Mouse (Mus musculus): ENCODE measurements around the gene Slc35e3. TPM values are rescaled to one million over a fixed set of nuclear protein-coding genes. Genes with fewer than 3 reads are reported as not detected.
"Not testable (repeated sequence)": the region's sequence is repeated elsewhere in the genome, so short reads cannot be mapped to it uniquely, and the experiment has no call there.

The Slc35e3 gene
- polyA plus RNA-seq, 1 experiment from 2014 or later = 8.2 TPM

DNA sequence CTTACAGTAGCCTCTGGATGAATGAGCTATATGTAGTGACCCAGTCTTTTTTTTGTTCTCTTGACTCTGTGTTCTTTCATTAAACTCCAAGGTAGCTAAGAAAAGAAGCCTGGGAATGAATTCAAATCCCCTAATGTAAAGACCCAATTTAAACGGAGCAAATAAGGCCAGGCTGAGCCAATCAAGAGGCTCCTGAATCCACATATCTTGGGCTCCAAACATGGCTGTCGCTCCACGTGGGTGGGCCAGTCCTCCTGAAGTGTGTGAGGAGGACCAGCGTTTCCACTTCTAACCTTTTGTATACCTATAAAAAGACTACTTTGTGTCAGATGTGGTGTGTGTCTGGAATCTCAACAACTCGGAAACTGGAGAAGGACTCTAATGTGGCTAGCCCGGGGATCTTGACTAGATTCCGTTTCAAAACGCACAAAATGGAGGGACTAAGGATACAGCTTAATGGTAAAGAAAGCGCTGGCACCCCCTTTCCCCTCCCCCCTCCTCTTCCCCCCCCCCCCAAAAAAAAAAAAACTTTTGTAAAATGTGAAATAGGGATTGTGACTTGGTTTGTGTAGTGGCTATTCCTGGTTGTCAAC lies 18.6 kb downstream of the Slc35e3 start:
- Histone ChIP-seq H3K4me2 (no peak overlapping the region), H3K27me3 (replicated peaks) (no peaks in the 10 kb centered on the region), H3K9me3 (no peaks in the 10 kb centered on the region), H3K4me1 (peaks cover 9% of the 10 kb centered on the region), H3K4me3 (no peak overlapping the region), H3K36me3 (no peaks in the 10 kb centered on the region), H3K27ac (replicated peaks) (no peak overlapping the region), H3K9ac (no peak overlapping the region)
- no peak for ATAC-seq (ENCODE audit: extremely low read depth, insufficient number of reproducible peaks, low FRiP score, low TSS enrichment)
- WGBS = 71% methylated on average over 9 of the region's 9 CpGs

DNA sequence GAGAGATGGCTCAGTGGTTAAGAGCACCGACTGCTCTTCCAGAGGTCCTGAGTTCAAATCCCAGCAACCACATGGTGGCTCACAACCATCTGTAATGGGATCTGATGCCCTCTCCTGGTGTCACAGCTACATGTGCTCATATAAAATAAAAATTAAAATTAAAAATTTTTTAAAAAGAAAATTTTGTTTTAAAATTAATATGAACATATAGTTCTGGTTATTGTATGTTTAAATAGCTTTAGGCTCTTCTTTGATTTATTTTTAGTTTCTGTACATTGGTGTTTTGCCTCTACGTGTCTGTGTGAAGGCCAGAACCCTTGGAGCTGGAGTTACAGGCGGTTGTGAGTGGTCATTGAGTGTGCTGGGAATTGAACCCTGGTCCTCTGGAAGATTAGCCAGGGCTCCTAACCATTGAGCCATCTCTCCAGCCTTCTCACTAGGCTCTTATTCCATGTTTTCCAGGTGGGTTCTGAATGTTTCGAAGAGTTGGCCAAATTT lies 19.2 kb downstream of the Slc35e3 start:
- no peak for ATAC-seq (ENCODE audit: extremely low read depth, insufficient number of reproducible peaks, low FRiP score, low TSS enrichment)
- Histone ChIP-seq H3K9me3 (no peaks in the 10 kb centered on the region), H3K4me1 (peaks cover 5% of the 10 kb centered on the region), H3K9ac (no peak overlapping the region), H3K4me3 (no peak overlapping the region), H3K36me3 (no peaks in the 10 kb centered on the region), H3K27ac (replicated peaks) (no peak overlapping the region), H3K4me2 (no peak overlapping the region), H3K27me3 (replicated peaks) (no peaks in the 10 kb centered on the region)
- WGBS = 92% methylated on average over 4 of the region's 4 CpGs

GRCm38 (mm10) chr10:117726350-117726749 lies 19.8 kb downstream of the Slc35e3 start:
- no peak for ATAC-seq (ENCODE audit: extremely low read depth, insufficient number of reproducible peaks, low FRiP score, low TSS enrichment)
- H3K9me3 ChIP-seq = no peaks in the 10 kb centered on the region
- WGBS = 92% methylated on average over 4 of the region's 4 CpGs
- H3K4me1 ChIP-seq = peaks cover under 1% of the 10 kb centered on the region
- no peak overlapping the region for H3K4me3 ChIP-seq
- H3K4me2 ChIP-seq = no peak overlapping the region
- H3K27me3 ChIP-seq (replicated peaks) = no peaks in the 10 kb centered on the region
- no peak overlapping the region for H3K27ac ChIP-seq (replicated peaks)
- H3K9ac ChIP-seq = no peak overlapping the region
- H3K36me3 ChIP-seq = no peaks in the 10 kb centered on the region

DNA sequence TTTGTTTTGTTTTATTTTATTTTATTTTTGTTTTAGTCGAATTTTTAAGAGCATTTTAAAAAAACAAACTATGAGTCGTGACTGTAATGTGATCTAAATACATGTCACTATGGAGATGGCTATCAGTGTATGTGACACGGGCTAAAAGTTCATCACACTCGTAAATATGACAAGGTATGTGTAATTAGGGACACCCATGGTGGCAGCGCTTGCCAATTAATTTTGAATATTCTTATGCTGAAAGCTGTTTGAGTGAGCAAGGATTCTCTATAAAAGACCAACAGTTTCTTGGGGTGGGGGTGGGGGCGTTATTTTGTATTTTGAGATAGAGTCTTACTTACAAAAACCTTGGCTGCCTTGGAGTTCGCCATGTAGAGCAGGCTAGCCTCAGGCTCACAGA lies 20.5 kb downstream of the Slc35e3 start:
- no peak overlapping the region for H3K27ac ChIP-seq (replicated peaks)
- no peaks in the 10 kb centered on the region for H3K9me3 ChIP-seq
- H3K36me3 ChIP-seq = no peaks in the 10 kb centered on the region
- H3K4me3 ChIP-seq = no peak overlapping the region
- 72% methylated on average over 7 of the region's 7 CpGs for WGBS
- no peak overlapping the region for H3K9ac ChIP-seq
- no peaks in the 10 kb centered on the region for H3K4me1 ChIP-seq
- ATAC-seq (ENCODE audit: extremely low read depth, insufficient number of reproducible peaks, low FRiP score, low TSS enrichment) = no peak
- no peak overlapping the region for H3K4me2 ChIP-seq
- H3K27me3 ChIP-seq (replicated peaks) = no peaks in the 10 kb centered on the region

DNA sequence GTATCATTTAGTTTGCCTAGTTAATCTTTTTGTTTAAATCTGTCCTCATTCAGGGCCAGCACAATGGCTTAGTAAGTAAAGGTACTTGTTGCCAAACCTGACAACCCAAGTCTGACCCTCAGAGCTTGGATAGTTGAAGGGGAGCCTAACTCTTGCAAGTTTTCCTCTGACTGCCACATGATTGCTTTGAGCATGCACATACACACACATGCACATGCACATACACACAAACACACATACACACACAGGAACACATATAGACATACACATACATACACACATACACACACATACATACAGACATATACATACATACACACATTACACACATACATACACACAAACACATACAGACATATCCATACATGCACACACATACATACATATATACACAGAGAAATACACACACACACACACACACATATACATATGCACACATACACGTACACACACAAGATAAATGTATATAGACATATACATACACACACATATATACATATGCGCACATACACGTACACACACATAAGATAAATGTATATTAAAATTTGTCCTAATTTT lies 21.3 kb downstream of the Slc35e3 start:
- ATAC-seq (ENCODE audit: extremely low read depth, insufficient number of reproducible peaks, low FRiP score, low TSS enrichment) = no peak
- H3K9ac ChIP-seq = no peak overlapping the region
- H3K4me1 ChIP-seq = no peaks in the 10 kb centered on the region
- WGBS = 89% methylated on average over 3 of the region's 3 CpGs
- no peaks in the 10 kb centered on the region for H3K9me3 ChIP-seq
- H3K27me3 ChIP-seq (replicated peaks) = no peaks in the 10 kb centered on the region
- no peaks in the 10 kb centered on the region for H3K36me3 ChIP-seq
- H3K4me3 ChIP-seq = no peak overlapping the region
- no peak overlapping the region for H3K27ac ChIP-seq (replicated peaks)
- no peak overlapping the region for H3K4me2 ChIP-seq

GRCm38 (mm10) chr10:117724136-117724718 lies 21.9 kb downstream of the Slc35e3 start:
- no peak overlapping the region for H3K9ac ChIP-seq
- WGBS = 72% methylated on average over 5 of the region's 5 CpGs
- no peak overlapping the region for H3K4me2 ChIP-seq
- no peak overlapping the region for H3K4me3 ChIP-seq
- no peak for ATAC-seq (ENCODE audit: extremely low read depth, insufficient number of reproducible peaks, low FRiP score, low TSS enrichment)
- no peaks in the 10 kb centered on the region for H3K27me3 ChIP-seq (replicated peaks)
- H3K4me1 ChIP-seq = no peaks in the 10 kb centered on the region
- no peak overlapping the region for H3K27ac ChIP-seq (replicated peaks)
- H3K36me3 ChIP-seq = no peaks in the 10 kb centered on the region
- no peaks in the 10 kb centered on the region for H3K9me3 ChIP-seq

DNA sequence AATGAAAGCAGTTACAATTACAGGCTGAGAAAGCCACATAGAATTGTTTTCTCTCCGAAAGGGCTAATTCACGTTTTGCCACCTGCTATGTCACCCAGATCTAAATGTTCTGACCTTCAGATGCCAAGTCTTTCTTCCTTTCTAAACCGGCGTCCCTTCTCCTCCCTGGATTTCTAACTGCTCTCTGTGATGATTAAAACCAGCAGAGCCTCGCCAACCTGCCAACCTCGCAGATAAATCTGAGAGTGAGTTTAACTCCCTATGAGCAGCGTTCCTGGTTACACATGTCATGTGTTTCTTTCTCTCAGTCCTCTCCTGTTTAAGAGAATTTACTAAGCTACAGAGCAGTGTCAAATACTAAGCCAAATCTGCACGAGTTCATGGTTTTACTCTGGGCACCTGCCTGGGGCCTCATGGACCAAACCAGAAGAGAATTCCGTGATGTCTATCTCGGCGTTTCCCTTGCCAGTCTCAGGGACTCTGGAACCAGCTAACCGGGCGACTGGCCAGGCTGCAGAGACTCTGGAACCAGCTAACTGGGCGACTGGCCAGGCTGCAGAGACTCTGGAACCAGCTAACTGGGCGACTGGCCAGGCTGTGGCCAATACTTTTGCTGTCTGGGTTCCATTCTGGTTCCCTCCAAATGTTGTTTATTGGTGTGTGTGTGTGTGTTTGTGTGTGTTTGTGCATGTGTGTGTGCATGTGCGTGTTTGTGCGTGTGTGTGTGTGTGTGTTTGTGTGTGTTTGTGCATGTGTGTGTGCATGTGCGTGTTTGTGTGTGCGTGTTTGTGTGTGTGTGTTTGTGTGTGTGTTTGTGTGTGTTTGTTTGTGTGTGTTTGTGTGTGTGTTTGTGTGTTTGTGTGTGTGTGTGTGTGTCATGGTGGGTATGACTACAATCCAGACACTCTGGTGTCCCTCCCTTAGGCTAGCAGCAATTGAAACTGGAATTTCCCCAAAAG lies 27.7 kb downstream of the Slc35e3 start:
- no peaks in the 10 kb centered on the region for H3K27me3 ChIP-seq (replicated peaks)
- no peak for ATAC-seq (ENCODE audit: extremely low read depth, insufficient number of reproducible peaks, low FRiP score, low TSS enrichment)
- H3K36me3 ChIP-seq = no peaks in the 10 kb centered on the region
- peak overlapping the region; percentile 66 for H3K9ac ChIP-seq
- peaks cover 21% of the 10 kb centered on the region for H3K4me1 ChIP-seq
- peak overlapping the region; percentile 42 for H3K4me2 ChIP-seq
- H3K27ac ChIP-seq (replicated peaks) = peak overlapping the region; percentile 62
- H3K9me3 ChIP-seq = no peaks in the 10 kb centered on the region
- 50% methylated on average over 19 of the region's 19 CpGs for WGBS
- no peak overlapping the region for H3K4me3 ChIP-seq

DNA sequence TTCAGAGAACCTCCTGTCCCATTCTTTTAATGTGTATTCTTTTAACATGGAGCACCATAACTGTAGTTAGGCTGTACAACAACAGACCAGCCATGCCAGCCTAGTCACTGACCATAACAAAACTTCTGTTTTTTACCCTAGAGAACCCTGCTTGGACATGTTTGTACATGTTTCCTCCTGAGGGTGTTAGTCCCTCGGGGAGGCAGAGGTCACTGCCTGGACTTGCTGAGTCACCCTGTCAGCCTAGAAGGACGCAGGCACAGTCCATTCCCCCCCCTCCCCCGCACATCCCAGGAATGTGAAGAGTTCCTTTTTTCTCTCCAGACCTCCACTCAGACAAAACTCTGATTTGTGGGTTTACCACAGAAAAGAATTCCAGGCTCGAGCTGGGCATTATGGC lies 28.6 kb downstream of the Slc35e3 start:
- Histone ChIP-seq H3K9me3 (no peaks in the 10 kb centered on the region), H3K4me1 (peaks cover 21% of the 10 kb centered on the region), H3K4me3 (no peak overlapping the region), H3K4me2 (peak overlapping the region; percentile 42), H3K27me3 (replicated peaks) (no peaks in the 10 kb centered on the region), H3K36me3 (no peaks in the 10 kb centered on the region), H3K27ac (replicated peaks) (peak overlapping the region; percentile 62), H3K9ac (peak overlapping the region; percentile 66)
- peak; percentile 57; the same call in 1 of the 2 replicates for ATAC-seq (ENCODE audit: extremely low read depth, insufficient number of reproducible peaks, low FRiP score, low TSS enrichment)
- 5% methylated on average over 4 of the region's 4 CpGs for WGBS

- no peak for ATAC-seq (ENCODE audit: extremely low read depth, insufficient number of reproducible peaks, low FRiP score, low TSS enrichment)
- Histone ChIP-seq H3K4me1 (peaks cover 21% of the 10 kb centered on the region), H3K9me3 (no peaks in the 10 kb centered on the region), H3K27me3 (replicated peaks) (no peaks in the 10 kb centered on the region), H3K4me3 (no peak overlapping the region), H3K4me2 (no peak overlapping the region), H3K9ac (no peak overlapping the region), H3K27ac (replicated peaks) (no peak overlapping the region), H3K36me3 (no peaks in the 10 kb centered on the region)
- 86% methylated on average over 3 of the region's 3 CpGs for WGBS
Observed at GRCm38 (mm10) chr10:117716686-117717085, 29.5 kb downstream of the Slc35e3 start.

- not testable (repeated sequence) for H3K9ac ChIP-seq; H3K4me2 ChIP-seq; H3K9me3 ChIP-seq; H3K27ac ChIP-seq (replicated peaks); H3K4me3 ChIP-seq; ATAC-seq (ENCODE audit: extremely low read depth, insufficient number of reproducible peaks, low FRiP score, low TSS enrichment); H3K36me3 ChIP-seq; H3K27me3 ChIP-seq (replicated peaks)
- WGBS = 89% methylated on average over 1 of the region's 1 CpGs
- peaks cover 28% of the 10 kb centered on the region for H3K4me1 ChIP-seq
Observed at GRCm38 (mm10) chr10:117715654-117716053, 30.5 kb downstream of the Slc35e3 start.

DNA sequence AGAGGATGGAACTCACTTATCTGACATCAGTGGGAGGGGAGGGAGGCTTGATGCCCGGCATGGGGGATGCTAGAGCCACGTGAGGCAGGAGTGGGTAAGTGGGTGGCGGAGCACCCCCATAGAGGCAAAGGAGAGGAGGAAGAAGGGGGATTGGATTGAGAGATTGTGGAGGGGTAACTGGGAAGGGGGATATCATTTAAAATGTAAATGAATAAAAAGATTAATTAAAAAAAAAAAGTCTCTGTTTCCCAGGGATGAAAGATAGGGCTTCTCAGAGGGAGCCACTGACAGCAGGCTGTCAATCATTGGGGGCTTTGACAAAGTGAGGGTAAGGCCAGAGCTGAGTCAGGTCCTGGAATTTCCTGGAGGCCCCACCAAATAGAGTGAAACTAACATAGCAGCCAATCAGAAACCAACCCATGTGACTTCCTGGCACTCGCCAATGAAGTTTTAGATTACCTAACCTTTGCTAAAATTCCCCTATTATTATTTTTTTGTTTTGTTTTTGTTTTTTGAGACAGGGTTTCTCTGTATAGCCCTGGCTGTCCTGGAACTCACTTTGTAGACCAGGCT lies 31.2 kb downstream of the Slc35e3 start:
- Histone ChIP-seq H3K27ac (replicated peaks) (no peak overlapping the region), H3K4me3 (no peak overlapping the region), H3K9me3 (no peaks in the 10 kb centered on the region), H3K9ac (no peak overlapping the region), H3K4me2 (no peak overlapping the region), H3K4me1 (peaks cover 28% of the 10 kb centered on the region), H3K27me3 (replicated peaks) (no peaks in the 10 kb centered on the region), H3K36me3 (no peaks in the 10 kb centered on the region)
- ATAC-seq (ENCODE audit: extremely low read depth, insufficient number of reproducible peaks, low FRiP score, low TSS enrichment) = no peak
- WGBS = 64% methylated on average over 4 of the region's 4 CpGs

All from heart, embryonic 13.5 days (tissue).